Mouse (Mus musculus) intestine, embryonic 15.5 days (tissue): Measurements from ENCODE around the gene Nle1. TPM values are rescaled to one million over a fixed set of nuclear protein-coding genes. Genes with fewer than 3 reads are reported as not detected.

Experiments used
- ATAC-seq: fragments of 200-750 bp; cut with Nextera tagmentation; 2 replicates; pipeline ENCODE4 v1.8.0; 2017; ENCODE audit warnings: moderate TSS enrichment, moderate library complexity
- H3K27ac ChIP-seq: fragments of 300-500 bp; sonication (generic); 2 replicates; pipeline ENCODE4 v1.5.1; 2015; ENCODE audit warnings: mild to moderate bottlenecking, inconsistent platforms
- H3K27me3 ChIP-seq: fragments of 300-500 bp; sonication (generic); replicated peaks from 2 replicates; pipeline ENCODE4 v1.6.1; 2015; ENCODE audit warnings: inconsistent platforms
- H3K36me3 ChIP-seq: fragments of 300-500 bp; sonication (generic); 2 replicates; pipeline ENCODE4 v1.6.1; 2015; ENCODE audit warnings: inconsistent platforms
- H3K4me1 ChIP-seq: fragments of 300-500 bp; sonication (generic); replicated peaks from 2 replicates; pipeline ENCODE4 v1.6.1; 2015; ENCODE audit warnings: inconsistent platforms
- H3K4me2 ChIP-seq: fragments of 300-500 bp; sonication (generic); replicated peaks from 2 replicates; pipeline ENCODE4 v1.6.1; 2015; ENCODE audit warnings: mild to moderate bottlenecking, inconsistent platforms
- H3K4me3 ChIP-seq: fragments of 300-500 bp; sonication (generic); replicated peaks from 2 replicates; pipeline ENCODE4 v1.5.1; 2015; ENCODE audit warnings: inconsistent platforms
- H3K9ac ChIP-seq: fragments of 300-500 bp; sonication (generic); 2 replicates; pipeline ENCODE4 v1.6.1; 2015; ENCODE audit warnings: inconsistent platforms
- H3K9me3 ChIP-seq: fragments of 300-500 bp; sonication (generic); 2 replicates; pipeline ENCODE4 v1.6.1; 2016; ENCODE audit warnings: inconsistent platforms
- WGBS: fragments of 180-500 bp; shearing (Covaris S2); methylation state at CpG from one replicate; pipeline ENCODE4 v1.1.7; 2015; 5-methylcytosine and 5-hydroxymethylcytosine counted together
- polyA plus RNA-seq: library from polyadenylated mRNA; unstranded; fragments of >200 nt; fragmentation: Nextera tagmentation; extraction: Ambion mirVana; gene quantifications from 2 replicates; pipeline ENCODE4 v1.2.1, GENCODE M21; 2015

Gene Nle1
- polyA plus RNA-seq, 1 experiment from 2014 or later = 29.9 TPM

- Histone ChIP-seq H3K36me3 (no peaks in the 10 kb centered on the region), H3K27ac (no peak overlapping the region), H3K9ac (no peak overlapping the region), H3K4me1 (peaks cover 11% of the 10 kb centered on the region; the same call in 1 of the 2 replicates), H3K9me3 (no peaks in the 10 kb centered on the region), H3K4me3 (no peak overlapping the region), H3K27me3 (no peaks in the 10 kb centered on the region), H3K4me2 (no peak overlapping the region)
- 80% methylated on average over 2 of the region's 2 CpGs for WGBS
- no peak for ATAC-seq
Observed at GRCm38 (mm10) chr11:82863059-82863458, 45.2 kb downstream of the Nle1 start.

- WGBS = 87% methylated on average over 9 of the region's 9 CpGs
- Histone ChIP-seq H3K27me3 (no peaks in the 10 kb centered on the region), H3K4me2 (no peak overlapping the region), H3K36me3 (no peaks in the 10 kb centered on the region), H3K4me1 (peaks cover 11% of the 10 kb centered on the region; the same call in 1 of the 2 replicates), H3K9ac (no peak overlapping the region), H3K27ac (no peak overlapping the region), H3K9me3 (no peaks in the 10 kb centered on the region), H3K4me3 (no peak overlapping the region)
- ATAC-seq = no peak
Observed at GRCm38 (mm10) chr11:82862638-82863037, 45.6 kb downstream of the Nle1 start.

- Histone ChIP-seq H3K27me3 (no peaks in the 10 kb centered on the region), H3K9me3 (no peaks in the 10 kb centered on the region), H3K4me1 (peaks cover 11% of the 10 kb centered on the region; the same call in 1 of the 2 replicates), H3K9ac (no peak overlapping the region), H3K4me2 (no peak overlapping the region), H3K36me3 (no peaks in the 10 kb centered on the region), H3K27ac (no peak overlapping the region), H3K4me3 (no peak overlapping the region)
- WGBS = 69% methylated on average over 8 of the region's 8 CpGs
- peak; percentile 56 for ATAC-seq
Observed at GRCm38 (mm10) chr11:82861558-82861957, 46.7 kb downstream of the Nle1 start.

- Histone ChIP-seq H3K4me1 (peaks cover 11% of the 10 kb centered on the region; the same call in 1 of the 2 replicates), H3K4me3 (no peak overlapping the region), H3K27ac (no peak overlapping the region), H3K36me3 (no peaks in the 10 kb centered on the region), H3K9ac (no peak overlapping the region), H3K9me3 (no peaks in the 10 kb centered on the region), H3K27me3 (no peaks in the 10 kb centered on the region), H3K4me2 (no peak overlapping the region)
- ATAC-seq = no peak
- WGBS = 90% methylated on average over 6 of the region's 6 CpGs
Observed at GRCm38 (mm10) chr11:82860759-82861158, 47.5 kb downstream of the Nle1 start.

- Histone ChIP-seq H3K36me3 (no peaks in the 10 kb centered on the region), H3K9me3 (no peaks in the 10 kb centered on the region)
- 71% methylated on average over 13 of the region's 13 CpGs for WGBS
Observed at GRCm38 (mm10) chr11:82857307-82857848, 50.8 kb downstream of the Nle1 start.

GRCm38 (mm10) chr11:82856032-82856431, 52.2 kb downstream of the Nle1 start:
- H3K27me3 ChIP-seq = no peaks in the 10 kb centered on the region
- H3K4me3 ChIP-seq = no peak overlapping the region
- 78% methylated on average over 10 of the region's 10 CpGs for WGBS
- H3K9me3 ChIP-seq = no peaks in the 10 kb centered on the region
- H3K27ac ChIP-seq = no peak overlapping the region
- H3K4me2 ChIP-seq = no peak overlapping the region
- no peaks in the 10 kb centered on the region for H3K36me3 ChIP-seq
- no peak for ATAC-seq
- 0 out of 2 replicates have a peak, but pooled peaks cover 2% of the 10 kb centered on the region for H3K4me1 ChIP-seq
- H3K9ac ChIP-seq = no peak overlapping the region

More at GRCm38 (mm10) chr11:82857307-82857848, 50.8 kb downstream of the Nle1 start:
- no peak for ATAC-seq
- no peak overlapping the region for H3K4me3 ChIP-seq
- H3K4me1 ChIP-seq = peaks cover 10% of the 10 kb centered on the region; the same call in 1 of the 2 replicates
- H3K4me2 ChIP-seq = no peak overlapping the region
- no peaks in the 10 kb centered on the region for H3K27me3 ChIP-seq
- no peak overlapping the region for H3K9ac ChIP-seq
- no peak overlapping the region for H3K27ac ChIP-seq

- H3K27ac ChIP-seq = no peak overlapping the region
- 78% methylated on average over 9 of the region's 9 CpGs for WGBS
Observed at GRCm38 (mm10) chr11:82855327-82855973, 52.8 kb downstream of the Nle1 start.

GRCm38 (mm10) chr11:82854111-82854510, 54.1 kb downstream of the Nle1 start:
- Histone ChIP-seq H3K27ac (no peak overlapping the region), H3K27me3 (no peaks in the 10 kb centered on the region), H3K9ac (no peak overlapping the region), H3K4me2 (no peak overlapping the region), H3K9me3 (no peaks in the 10 kb centered on the region), H3K4me3 (no peak overlapping the region), H3K4me1 (0 out of 2 replicates have a peak, but pooled peaks cover 2% of the 10 kb centered on the region), H3K36me3 (no peaks in the 10 kb centered on the region)
- 84% methylated on average over 6 of the region's 6 CpGs for WGBS
- ATAC-seq = no peak

More at GRCm38 (mm10) chr11:82855327-82855973, 52.8 kb downstream of the Nle1 start:
- Histone ChIP-seq H3K4me3 (no peak overlapping the region), H3K4me2 (no peak overlapping the region), H3K27me3 (no peaks in the 10 kb centered on the region), H3K9ac (no peak overlapping the region), H3K9me3 (no peaks in the 10 kb centered on the region), H3K4me1 (0 out of 2 replicates have a peak, but pooled peaks cover 2% of the 10 kb centered on the region), H3K36me3 (no peaks in the 10 kb centered on the region)
- ATAC-seq = peak; percentile 69; the same call in 1 of the 2 replicates

- Histone ChIP-seq H3K36me3 (no peaks in the 10 kb centered on the region), H3K27ac (no peak overlapping the region), H3K9ac (no peak overlapping the region), H3K4me3 (no peak overlapping the region), H3K4me2 (no peak overlapping the region), H3K9me3 (no peaks in the 10 kb centered on the region), H3K4me1 (0 out of 2 replicates have a peak, but pooled peaks cover 2% of the 10 kb centered on the region), H3K27me3 (no peaks in the 10 kb centered on the region)
- no peak for ATAC-seq
- WGBS = 90% methylated on average over 7 of the region's 7 CpGs
Observed at GRCm38 (mm10) chr11:82852958-82853357, 55.3 kb downstream of the Nle1 start.

- Histone ChIP-seq H3K27ac (no peak overlapping the region), H3K9me3 (no peaks in the 10 kb centered on the region), H3K36me3 (no peaks in the 10 kb centered on the region), H3K27me3 (no peaks in the 10 kb centered on the region), H3K9ac (no peak overlapping the region), H3K4me3 (no peak overlapping the region), H3K4me1 (0 out of 2 replicates have a peak, but pooled peaks cover 2% of the 10 kb centered on the region), H3K4me2 (no peak overlapping the region)
- ATAC-seq = no peak
- WGBS = 85% methylated on average over 10 of the region's 10 CpGs
Observed at GRCm38 (mm10) chr11:82852540-82852939, 55.7 kb downstream of the Nle1 start.

- no peaks in the 10 kb centered on the region for H3K36me3 ChIP-seq
- H3K9me3 ChIP-seq = no peaks in the 10 kb centered on the region
- no peak overlapping the region for H3K4me3 ChIP-seq
- H3K27me3 ChIP-seq = no peaks in the 10 kb centered on the region
- 0 out of 2 replicates have a peak, but pooled peaks cover 2% of the 10 kb centered on the region for H3K4me1 ChIP-seq
- no peak overlapping the region for H3K27ac ChIP-seq
- WGBS = 83% methylated on average over 11 of the region's 11 CpGs
- no peak for ATAC-seq
- no peak overlapping the region for H3K9ac ChIP-seq
- no peak overlapping the region for H3K4me2 ChIP-seq
Observed at GRCm38 (mm10) chr11:82852115-82852514, 56.1 kb downstream of the Nle1 start.
